Mouse (Mus musculus): ENCODE results near the gene Car11. TPM values are rescaled to one million over a fixed set of nuclear protein-coding genes. Genes with fewer than 3 reads are reported as not detected.

Gene Car11
- total and polyA plus RNA-seq, 3 experiments, result 0.77 to 1.5 TPM; not detected in 1

DNA sequence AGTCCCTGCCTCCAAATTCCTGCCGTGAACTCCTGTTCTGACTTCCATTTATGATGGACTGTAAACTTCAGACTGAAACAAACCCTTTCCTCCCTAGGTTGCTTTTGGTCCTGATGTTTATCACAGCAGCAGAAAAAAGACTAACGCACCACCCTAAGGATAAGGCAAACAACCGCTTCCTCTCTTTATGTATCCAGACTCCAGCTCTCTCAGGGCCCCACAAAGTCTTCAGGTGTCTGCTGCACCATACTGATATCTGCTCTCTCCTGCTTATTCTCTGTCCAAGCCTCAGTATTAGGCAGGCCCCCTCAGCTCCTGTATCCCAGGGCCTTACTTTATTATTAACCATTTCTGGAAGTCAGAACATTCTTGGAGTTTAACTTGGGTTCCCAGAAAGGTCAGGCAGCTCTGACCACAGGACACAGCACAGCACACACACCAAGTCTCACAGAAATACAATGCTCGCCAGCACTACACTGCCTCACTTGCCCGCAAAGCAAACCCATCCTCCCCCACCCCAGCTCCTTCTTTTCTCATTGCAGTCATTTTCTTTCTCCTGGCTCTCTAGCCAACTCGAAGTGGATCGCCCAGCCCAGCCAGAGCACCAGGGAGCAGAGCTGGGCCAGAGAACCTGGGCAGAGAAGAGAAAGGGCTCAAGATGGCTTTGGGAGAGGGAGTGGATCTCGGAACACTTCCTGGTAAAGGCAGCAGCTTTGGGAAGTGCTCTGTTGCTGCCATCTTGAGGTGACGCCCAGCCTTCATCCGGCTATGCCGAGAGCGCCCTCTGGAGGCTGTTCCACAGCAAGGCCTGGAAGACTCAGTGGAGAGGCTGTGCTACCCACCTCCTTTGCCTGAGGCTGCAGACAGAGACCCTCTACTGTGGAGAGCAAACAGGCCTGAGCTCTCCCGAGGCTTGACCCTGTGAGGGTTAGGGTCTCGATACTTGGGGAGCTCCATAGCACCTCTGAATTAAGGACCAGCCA is 17.2 kb upstream of the Car11 start (continued):
- TF ChIP-seq ZMIZ1 (IDR thresholded peaks at IDR 0.05; ENCODE audit: low read depth, low read length) (no peak), NELFE (IDR thresholded peaks at IDR 0.05; ENCODE audit: low read depth, low read length) (peak; percentile 41), BHLHE40 (IDR thresholded peaks at IDR 0.05; ENCODE audit: borderline replicate concordance, low read depth, low read length) (no peak), E2F4 (IDR thresholded peaks at IDR 0.05; ENCODE audit: borderline replicate concordance, low read depth, low read length) (no peak), POLR2AphosphoS5 (IDR thresholded peaks at IDR 0.05; ENCODE audit: borderline replicate concordance, low read depth, low read length) (no peak), USF2 (IDR thresholded peaks at IDR 0.05; ENCODE audit: borderline replicate concordance in 1 of 2, insufficient read depth in 1 of 2, low read depth in 1 of 2, low read length in 2 of 2) (no peak), MXI1 (IDR thresholded peaks at IDR 0.05; ENCODE audit: low read depth, low read length) (0 out of 2 replicates have a peak, but pooled peaks have one; percentile 23), ETS1 (IDR thresholded peaks at IDR 0.05; ENCODE audit: low read depth, low read length) (no peak), POLR2A (IDR thresholded peaks at IDR 0.05; ENCODE audit: control insufficient read depth in 1 of 2, insufficient read depth in 1 of 2, low read depth in 1 of 2, low read length in 2 of 2, poor library complexity in 1 of 2) (peak; percentile 40 to 57; a peak in 3 of 4 replicates), SMC3 (IDR thresholded peaks at IDR 0.05; ENCODE audit: low read depth, low read length) (peak; percentile 87), GATA1 (IDR thresholded peaks at IDR 0.05; ENCODE audit: low read depth, low read length) (0 out of 2 replicates have a peak, but pooled peaks have one; percentile 27), ZC3H11A (IDR thresholded peaks at IDR 0.05; ENCODE audit: low read depth, low read length) (peak; percentile 82), POLR2AphosphoS2 (IDR thresholded peaks at IDR 0.05; ENCODE audit: low read length) (no peak), UBTF (IDR thresholded peaks at IDR 0.05; ENCODE audit: borderline replicate concordance, insufficient read depth, low read depth, low read length) (no peak), ZNF384 (IDR thresholded peaks at IDR 0.05; ENCODE audit: low read depth, low read length) (peak; percentile 30; the same call in 1 of the 2 replicates)

DNA sequence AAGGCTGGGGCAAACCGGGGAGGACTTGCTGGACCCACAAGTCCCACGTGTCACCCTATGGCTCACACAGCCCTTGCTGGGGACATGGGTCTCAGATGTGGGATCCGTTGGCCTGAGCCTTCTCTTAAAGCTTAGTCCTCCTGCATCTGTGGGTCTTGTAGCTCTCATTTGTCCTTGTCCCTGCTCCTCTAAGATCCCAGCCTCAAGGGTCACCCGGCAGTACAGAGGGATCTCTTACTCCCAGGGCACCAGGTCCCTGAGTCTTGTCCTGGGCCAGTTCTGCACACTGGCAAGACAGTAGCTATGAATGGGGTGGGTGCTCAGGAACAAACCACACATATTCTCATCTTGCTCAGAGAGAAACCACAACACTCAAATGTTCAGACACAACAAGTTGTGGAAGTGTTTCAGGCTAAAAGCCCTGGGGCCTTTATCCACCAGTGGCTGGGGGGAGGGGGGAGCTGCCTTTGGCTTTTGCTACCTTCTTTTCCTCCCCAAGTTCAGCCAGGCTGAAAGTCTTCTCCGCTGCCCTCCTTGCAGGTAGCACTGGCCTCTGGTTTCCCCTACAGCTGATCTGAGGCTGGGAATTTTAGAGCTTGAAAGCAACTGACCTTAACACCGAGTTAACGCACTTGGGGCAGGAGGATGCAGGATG is 16.1 kb upstream of the Car11 start, which contains the start of gene Ntn5:
Gene Ntn5 (plus strand): TSS at position 627 of the 655 bp plus-strand sequence.
- Histone ChIP-seq H3K27ac (ENCODE audit: control insufficient read depth, low read depth, low read length) (no peak within 1 kb of the TSS), H3K4me1 (ENCODE audit: control insufficient read depth in 1 of 2, insufficient read depth in 2 of 2, low read length in 2 of 2) (peaks cover 13 to 20% of the 10 kb centered on the region in 2 experiments), H3K4me3 (ENCODE audit: control insufficient read depth in 1 of 2, insufficient read depth in 1 of 2, low read depth in 2 of 2, low read length in 2 of 2) (no peak within 1 kb of the TSS), H3K9ac (ENCODE audit: control insufficient read depth, low read depth, low read length, poor library complexity, severe bottlenecking) (no peak within 1 kb of the TSS), H3K27me3 (ENCODE audit: control insufficient read depth in 1 of 2, insufficient read depth in 2 of 2, low read length in 2 of 2) (peaks cover 0 to 3% of the 10 kb centered on the region in 2 experiments; a peak in 2 of 4 replicates), H3K9me3 (replicated peaks; ENCODE audit: insufficient read depth, low read length) (no peaks in the 10 kb centered on the region), H3K79me2 (ENCODE audit: control insufficient read depth, insufficient read depth, low read length, poor library complexity) (no peaks in the 10 kb centered on the region), H3K36me3 (ENCODE audit: control insufficient read depth in 1 of 2, insufficient read depth in 2 of 2, low read length in 2 of 2) (peaks cover 0 to 17% of the 10 kb centered on the region in 2 experiments; a peak in 2 of 4 replicates)
- TF ChIP-seq SIN3A (IDR thresholded peaks at IDR 0.05; ENCODE audit: low read length), result no peak
- TF ChIP-seq EP300 (IDR thresholded peaks at IDR 0.05; ENCODE audit: low read depth in 1 of 2, low read length in 2 of 2), result no peak
- no peak for TF ChIP-seq CHD2 (IDR thresholded peaks at IDR 0.05; ENCODE audit: low read length)
- TF ChIP-seq POLR2AphosphoS5 (IDR thresholded peaks at IDR 0.05; ENCODE audit: borderline replicate concordance, low read depth, low read length), result no peak
- no peak for TF ChIP-seq POLR2AphosphoS2 (IDR thresholded peaks at IDR 0.05; ENCODE audit: low read length)
- no peak for TF ChIP-seq E2F4 (IDR thresholded peaks at IDR 0.05; ENCODE audit: borderline replicate concordance, low read depth, low read length)
- no peak for TF ChIP-seq MAFK (IDR thresholded peaks at IDR 0.05; ENCODE audit: borderline replicate concordance, low read depth, low read length)
- no peak for TF ChIP-seq ETS1 (IDR thresholded peaks at IDR 0.05; ENCODE audit: low read depth, low read length)
- TF ChIP-seq MEF2A (IDR thresholded peaks at IDR 0.05; ENCODE audit: extremely low read depth, insufficient replicate concordance, low read depth, low read length, poor library complexity, severe bottlenecking), result no peak
- TF ChIP-seq JUND (IDR thresholded peaks at IDR 0.05; ENCODE audit: low read depth, low read length), result no peak
- no peak for TF ChIP-seq SMC3 (IDR thresholded peaks at IDR 0.05; ENCODE audit: low read depth, low read length)
- TF ChIP-seq UBTF (IDR thresholded peaks at IDR 0.05; ENCODE audit: borderline replicate concordance, insufficient read depth, low read depth, low read length), result no peak
- TF ChIP-seq ZC3H11A (IDR thresholded peaks at IDR 0.05; ENCODE audit: low read depth, low read length), result no peak
- TF ChIP-seq MAZ (IDR thresholded peaks at IDR 0.05; ENCODE audit: low read depth, low read length), result no peak
- TF ChIP-seq POLR2A (IDR thresholded peaks at IDR 0.05; ENCODE audit: control insufficient read depth in 1 of 2, insufficient read depth in 1 of 2, low read depth in 1 of 2, low read length in 2 of 2, poor library complexity in 1 of 2), result no peak
- no peak for TF ChIP-seq MXI1 (IDR thresholded peaks at IDR 0.05; ENCODE audit: low read depth, low read length)
- DNase-seq (ENCODE audit: low read depth, low spot score), result no peak

All from MEL (cell line).